Mouse (Mus musculus) liver, adult 2 months (tissue): Measurements from ENCODE around the gene Pkd1l2. TPM values are rescaled to one million over a fixed set of nuclear protein-coding genes. Genes with fewer than 3 reads are reported as not detected.
A peak's percentile ranks its signal among the peaks of the same experiment; 100 is the strongest.

ENCODE experiments used
- DNase-seq: peaks from one replicate; pipeline ENCODE4 v3.0.0-alpha.2; 2011; ENCODE audit warnings: low read depth, low spot score; ENCODE audit errors: extremely low read depth
- H3K27ac ChIP-seq: fragments of 200-500 bp; replicated peaks from 2 replicates; pipeline ENCODE4 v1.5.1; 2012; ENCODE audit warnings: low read depth, mild to moderate bottlenecking, control low read depth, inconsistent platforms, low read length; ENCODE audit not compliant: insufficient read depth
- H3K27me3 ChIP-seq: fragments of 200-500 bp; 2 replicates; pipeline ENCODE4 v1.6.1; 2012; ENCODE audit warnings: mild to moderate bottlenecking, moderate library complexity, low read length, inconsistent platforms; ENCODE audit not compliant: control insufficient read depth, insufficient read depth
- H3K36me3 ChIP-seq: fragments of 200-500 bp; 2 replicates; pipeline ENCODE4 v1.6.1; 2012; ENCODE audit warnings: low read length, inconsistent platforms; ENCODE audit not compliant: control insufficient read depth, insufficient read depth
- H3K4me1 ChIP-seq: fragments of 200-500 bp; 2 replicates; pipeline ENCODE4 v1.6.1; 2011; ENCODE audit warnings: low read length; ENCODE audit not compliant: control insufficient read depth, insufficient read depth
- H3K4me3 ChIP-seq: fragments of 200-500 bp; 2 replicates; pipeline ENCODE4 v1.5.1; 2011; ENCODE audit warnings: low read depth, mild to moderate bottlenecking, control low read depth, low read length, moderate library complexity; ENCODE audit not compliant: insufficient read depth
- H3K79me2 ChIP-seq: fragments of 200-500 bp; 2 replicates; pipeline ENCODE4 v1.6.1; 2012; ENCODE audit warnings: inconsistent platforms, mild to moderate bottlenecking, low read length, moderate library complexity; ENCODE audit not compliant: control insufficient read depth, insufficient read depth
- H3K9ac ChIP-seq: fragments of 200-500 bp; 2 replicates; pipeline ENCODE4 v1.6.1; 2012; ENCODE audit warnings: low read depth, mild to moderate bottlenecking, control low read depth, inconsistent platforms, low read length
- CTCF ChIP-seq: fragments of 200-500 bp; IDR thresholded peaks from 2 replicates; pipeline ENCODE4 v1.5.1; 2011; ENCODE audit warnings: low read depth, low read length, control low read depth
- POLR2A ChIP-seq: fragments of 200-500 bp; IDR thresholded peaks from 2 replicates; pipeline ENCODE4 v1.6.1; 2011; ENCODE audit warnings: low read length, control low read depth; ENCODE audit not compliant: insufficient read depth; ENCODE audit errors: extremely low read depth
- WGBS: fragments of 180-500 bp; shearing (Covaris S2); methylation state at CpG from one replicate; pipeline ENCODE4 v1.1.7; 2018; 5-methylcytosine and 5-hydroxymethylcytosine counted together
- polyA plus RNA-seq: library from polyadenylated mRNA; depleted of rRNA; stranded (reverse); fragments of >200 nt; gene quantifications from 2 replicates; pipeline ENCODE4 v1.2.3, GENCODE M21; 2012; rRNA removed
- total RNA-seq: library from RNA; depleted of rRNA; stranded (reverse); fragments of >200 nt; gene quantifications from 2 replicates; pipeline ENCODE4 v1.2.3, GENCODE M21; 2014; rRNA removed

Pkd1l2 gene
- total and polyA plus RNA-seq, 2 experiments, result not detected

DNA sequence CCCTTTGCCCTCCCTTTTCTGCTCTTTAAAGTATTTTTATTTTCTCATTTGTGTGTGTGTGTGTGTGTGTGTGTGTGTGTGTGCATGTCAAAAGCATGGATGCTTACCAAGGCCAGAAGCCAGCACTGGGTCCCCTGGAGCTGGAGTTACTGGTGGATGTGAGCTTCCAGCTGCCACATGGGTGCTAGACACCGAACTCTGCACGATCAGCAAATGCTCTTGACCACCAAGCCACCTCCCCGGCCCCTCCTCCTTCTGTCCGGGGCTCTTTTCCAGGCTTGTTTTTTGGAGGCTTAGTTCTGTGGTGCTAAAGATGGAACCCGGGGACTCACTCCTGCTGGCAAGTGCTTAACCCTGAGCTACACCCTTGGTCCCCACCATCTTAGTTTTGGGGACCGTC is 135.4 kb downstream of the Pkd1l2 start:
- Histone ChIP-seq H3K9ac (no peak overlapping the region), H3K4me1 (peaks cover 11% of the 10 kb centered on the region; the same call in 1 of the 2 replicates)
- TF ChIP-seq POLR2A, result no peak
- TF ChIP-seq CTCF, result no peak

DNA sequence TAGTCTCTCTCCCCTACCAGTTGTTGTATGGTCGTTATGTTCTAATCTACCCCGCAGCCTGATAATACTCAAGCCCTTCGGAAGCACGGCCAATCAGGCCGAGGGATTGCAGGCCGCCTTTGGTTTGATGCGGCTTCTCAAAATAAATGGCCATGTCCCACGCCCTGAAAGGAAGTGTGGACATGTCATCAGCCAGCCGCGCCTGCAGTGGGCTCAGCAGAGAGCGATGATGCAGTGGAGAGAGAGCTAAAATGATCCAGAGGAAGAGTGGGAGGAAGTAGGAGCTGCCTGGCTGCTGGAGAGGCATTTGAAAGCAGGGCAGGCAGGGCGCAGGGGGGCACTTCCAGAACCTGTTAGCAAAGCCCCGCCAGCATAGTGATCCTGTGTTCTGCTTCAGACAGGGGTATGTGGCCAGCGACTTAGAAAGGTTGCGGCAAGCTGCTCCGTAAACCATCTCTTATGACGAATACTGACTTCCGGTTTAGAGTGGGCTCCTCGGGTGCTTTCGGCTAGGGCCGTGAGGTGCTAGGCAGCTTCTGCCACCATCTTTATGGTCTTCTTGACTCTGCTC is 135.9 kb downstream of the Pkd1l2 start:
- H3K36me3 ChIP-seq, result no peaks in the 10 kb centered on the region
- H3K79me2 ChIP-seq, result peaks cover 31% of the 10 kb centered on the region; the same call in 1 of the 2 replicates
- H3K4me1 ChIP-seq, result peaks cover 11% of the 10 kb centered on the region; the same call in 1 of the 2 replicates
- H3K27me3 ChIP-seq, result no peaks in the 10 kb centered on the region
- DNase-seq, result no peak
- H3K9ac ChIP-seq, result no peak overlapping the region
- peak overlapping the region; percentile 21 for H3K4me3 ChIP-seq
- H3K27ac ChIP-seq, result 0 out of 2 replicates have a peak overlapping the region, but pooled peaks have one; percentile 6
- TF ChIP-seq CTCF, result no peak
- TF ChIP-seq POLR2A, result no peak
- WGBS, result 73% methylated on average over 21 of the region's 21 CpGs

More for the DNA sequence above, 135.4 kb downstream of the Pkd1l2 start:
- Histone ChIP-seq H3K79me2 (peaks cover 31% of the 10 kb centered on the region; the same call in 1 of the 2 replicates), H3K27me3 (no peaks in the 10 kb centered on the region), H3K27ac (no peak overlapping the region), H3K36me3 (no peaks in the 10 kb centered on the region), H3K4me3 (no peak overlapping the region)
- WGBS, result 64% methylated on average over 6 of the region's 6 CpGs
- DNase-seq, result no peak

Other genes with a start within 250 kb of the Pkd1l2 start
- gene Cmc2, start 161.0 kb downstream of the Pkd1l2 start, total RNA-seq, result 9.3 and 10.9 TPM in 2 replicates
- 4.2 and 5.2 TPM in 2 replicates for gene Cmc2, start 161.0 kb downstream of the Pkd1l2 start, polyA plus RNA-seq
- 0.74 and 1.3 TPM in 2 replicates for gene Cenpn, start 160.7 kb downstream of the Pkd1l2 start, total RNA-seq
- gene Cenpn, start 160.7 kb downstream of the Pkd1l2 start, polyA plus RNA-seq, result 0.44 and 0.72 TPM in 2 replicates
- 2.9 and 3.7 TPM in 2 replicates for gene Atmin, start 139.1 kb downstream of the Pkd1l2 start, total RNA-seq
- 3.9 and 4.1 TPM in 2 replicates for gene Atmin, start 139.1 kb downstream of the Pkd1l2 start, polyA plus RNA-seq
- 0.13 and 0.18 TPM in 2 replicates for gene 1700030J22Rik, start 103.5 kb downstream of the Pkd1l2 start, total RNA-seq
- 0.15 and 0.20 TPM in 2 replicates for gene 1700030J22Rik, start 103.5 kb downstream of the Pkd1l2 start, polyA plus RNA-seq
- 146 and 161 TPM in 2 replicates for gene Gcsh, start 88.9 kb downstream of the Pkd1l2 start, total RNA-seq
- 75.7 and 96.4 TPM in 2 replicates for gene Gcsh, start 88.9 kb downstream of the Pkd1l2 start, polyA plus RNA-seq
- gene Bco1, start 13.4 kb upstream of the Pkd1l2 start, total RNA-seq, result 5.2 and 7.2 TPM in 2 replicates
- gene Bco1, start 13.4 kb upstream of the Pkd1l2 start, polyA plus RNA-seq, result 4.0 TPM in 2 replicates
- gene Gan, start 75.7 kb upstream of the Pkd1l2 start, total RNA-seq, result 1.2 and 1.3 TPM in 2 replicates
- 1.1 and 1.5 TPM in 2 replicates for gene Gan, start 75.7 kb upstream of the Pkd1l2 start, polyA plus RNA-seq
- 8.8 and 17.7 TPM in 2 replicates for gene Cmip, start 174.6 kb upstream of the Pkd1l2 start, total RNA-seq
- 21.0 and 30.3 TPM in 2 replicates for gene Cmip, start 174.6 kb upstream of the Pkd1l2 start, polyA plus RNA-seq